Mouse (Mus musculus): ENCODE data around the gene Grin2d.

DNA sequence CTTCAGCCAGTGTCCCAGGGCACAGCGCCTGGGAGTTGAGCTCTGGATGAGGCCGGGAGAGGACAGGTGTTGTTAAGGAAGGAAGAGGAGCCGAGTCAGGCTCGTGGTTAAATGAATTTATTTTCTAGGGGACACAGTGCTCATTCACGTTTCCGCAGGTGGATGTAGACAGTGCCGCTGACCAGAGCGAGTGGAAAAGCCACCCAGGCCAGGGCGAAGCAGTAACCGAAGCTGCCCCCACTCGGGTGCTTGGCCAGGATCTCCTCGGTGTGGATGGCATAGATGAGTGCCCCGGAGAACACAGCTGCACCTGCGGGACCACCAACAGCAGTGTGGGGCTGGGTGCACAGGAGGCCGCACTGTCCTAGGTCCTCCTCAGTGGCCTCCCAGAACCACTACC, 39.7 kb upstream of the Grin2d start:
- no peak for TF ChIP-seq CTCF (conservative IDR thresholded peaks at IDR 0.05 in 1 of 2, IDR thresholded peaks at IDR 0.05 in 1 of 2; ENCODE audit: low read depth in 2 of 2, low read length in 2 of 2)
- no peak for TF ChIP-seq USF2 (conservative IDR thresholded peaks at IDR 0.05; ENCODE audit: low read depth, low read length)

All from CH12.LX (cell line).